Mouse (Mus musculus): Measurements from ENCODE around the gene Timm9.

DNA sequence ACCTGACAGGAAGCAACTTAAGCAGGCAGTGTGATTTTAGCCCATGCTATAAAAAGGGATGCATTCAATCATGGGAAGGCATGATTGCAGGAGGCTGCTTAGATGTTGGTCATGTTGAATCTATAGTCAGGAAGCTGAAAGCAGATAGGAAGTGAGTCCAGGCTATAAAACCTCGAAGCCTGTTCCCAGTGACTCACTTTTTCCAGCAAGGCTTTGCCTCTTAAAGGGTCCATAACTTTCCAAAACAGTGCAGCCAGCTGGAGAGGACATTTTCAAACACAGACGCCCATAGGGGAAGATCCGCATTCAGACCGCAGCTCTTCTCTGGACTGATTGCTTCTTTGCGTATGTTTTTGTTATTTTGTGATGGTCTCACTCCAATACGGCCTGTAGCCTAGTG, 18.5 kb upstream of the Timm9 start:
- no peak for TF ChIP-seq CTCF (IDR thresholded peaks at IDR 0.05)
- TF ChIP-seq EP300 (IDR thresholded peaks at IDR 0.05), result no peak
